Mouse (Mus musculus) brain, adult 2 months (tissue): ENCODE data around the gene Rtn2.
A peak's percentile ranks its signal among the peaks of the same experiment; 100 is the strongest.

Source experiments
- DNase-seq: peaks from one replicate; pipeline ENCODE4 v3.0.0; 2011; ENCODE audit warnings: low read depth, low spot score

Gene Rtn2

GRCm38 (mm10) chr7:19344938-19345471 lies 62.6 kb downstream of the Rtn2 start:
- DNase-seq: peak; percentile 99
